Mouse (Mus musculus) forebrain, embryonic 14.5 days (tissue): Measurements from ENCODE around the gene Klk1b11. TPM values are rescaled to one million over a fixed set of nuclear protein-coding genes. Genes with fewer than 3 reads are reported as not detected.
"Not testable (repeated sequence)": the region's sequence is repeated elsewhere in the genome, so short reads cannot be mapped to it uniquely, and the experiment has no call there.

Experiments used
- ATAC-seq: fragments of 200-750 bp; cut with Nextera tagmentation; 2 replicates; pipeline ENCODE4 v1.8.0; 2017; ENCODE audit warnings: mild to moderate bottlenecking, moderate library complexity
- DNase-seq: peaks from one replicate; pipeline ENCODE4 v3.0.0-alpha.2; 2015; ENCODE audit warnings: low spot score
- H3K27ac ChIP-seq: fragments of 300-500 bp; sonication (generic); 2 replicates; pipeline ENCODE4 v1.5.1; 2014; ENCODE audit warnings: low read depth, mild to moderate bottlenecking, control low read depth, low read length, moderate library complexity
- H3K27me3 ChIP-seq: fragments of 300-500 bp; sonication (generic); replicated peaks from 2 replicates; pipeline ENCODE4 v1.6.1; 2014; ENCODE audit warnings: low read length, control low read depth, mixed read lengths; ENCODE audit not compliant: control insufficient read depth, insufficient read depth
- H3K36me3 ChIP-seq: fragments of 300-500 bp; sonication (generic); 2 replicates; pipeline ENCODE4 v1.6.1; 2014; ENCODE audit warnings: low read length, control low read depth; ENCODE audit not compliant: control insufficient read depth, insufficient read depth
- H3K4me1 ChIP-seq: fragments of 300-500 bp; sonication (generic); 2 replicates; pipeline ENCODE4 v1.6.1; 2014; ENCODE audit warnings: antibody characterized with exemption, low read length, control low read depth; ENCODE audit not compliant: control insufficient read depth, insufficient read depth
- H3K4me2 ChIP-seq: fragments of 300-500 bp; sonication (generic); 2 replicates; pipeline ENCODE4 v1.6.1; 2014; ENCODE audit warnings: mild to moderate bottlenecking, control low read depth, low read length
- H3K4me3 ChIP-seq: fragments of 300-500 bp; sonication (generic); 2 replicates; pipeline ENCODE4 v1.5.1; 2014; ENCODE audit warnings: low read depth, low read length, control low read depth
- H3K9ac ChIP-seq: fragments of 300-500 bp; sonication (generic); 2 replicates; pipeline ENCODE4 v1.6.1; 2014; ENCODE audit warnings: mild to moderate bottlenecking, low read length, control low read depth, moderate library complexity
- H3K9me3 ChIP-seq: fragments of 300-500 bp; sonication (generic); replicated peaks from 2 replicates; pipeline ENCODE4 v1.6.1; 2016; ENCODE audit warnings: low read length, control low read depth, mixed read lengths; ENCODE audit not compliant: control insufficient read depth
- WGBS: fragments of 180-500 bp; shearing (Covaris S2); extraction: QIAGEN DNeasy Blood & Tissue Kit; methylation state at CpG from one replicate; pipeline ENCODE4 v1.1.7; 2014; 5-methylcytosine and 5-hydroxymethylcytosine counted together
- polyA plus RNA-seq: library from polyadenylated mRNA; unstranded; fragments of >200 nt; fragmentation: Nextera tagmentation; extraction: Ambion mirVana; gene quantifications from 2 replicates; pipeline ENCODE4 v1.2.1, GENCODE M21; 2014

The Klk1b11 gene
- polyA plus RNA-seq, 1 experiment from 2014 or later, result not detected

DNA sequence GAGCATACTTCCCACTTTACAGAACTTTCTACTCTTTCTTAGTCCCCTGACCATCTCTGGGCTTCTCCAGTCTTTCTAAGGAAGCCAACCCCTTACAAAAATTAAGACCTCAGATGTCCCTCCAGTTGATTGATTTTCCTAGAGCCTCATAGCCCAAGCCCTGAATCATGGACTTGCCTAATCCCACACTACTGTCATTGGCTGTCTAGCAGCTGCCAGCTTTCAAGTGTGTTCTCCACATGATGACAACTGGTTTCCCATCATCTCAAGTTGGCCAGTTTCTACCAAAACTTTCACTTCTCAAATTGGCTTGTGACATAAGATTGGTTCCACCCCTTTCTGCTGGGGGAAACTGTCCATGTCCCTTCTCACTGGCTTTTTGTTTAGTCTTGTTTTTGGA lies 9.2 kb downstream of the Klk1b11 start:
- no peak overlapping the region for H3K4me2 ChIP-seq
- H3K9me3 ChIP-seq, result no peaks in the 10 kb centered on the region
- H3K9ac ChIP-seq, result no peak overlapping the region
- no peak overlapping the region for H3K27ac ChIP-seq
- H3K4me3 ChIP-seq, result no peak overlapping the region
- H3K36me3 ChIP-seq, result no peaks in the 10 kb centered on the region
- ATAC-seq (no peak), DNase-seq (no peak)
- no peaks in the 10 kb centered on the region for H3K27me3 ChIP-seq
- no peaks in the 10 kb centered on the region for H3K4me1 ChIP-seq

DNA sequence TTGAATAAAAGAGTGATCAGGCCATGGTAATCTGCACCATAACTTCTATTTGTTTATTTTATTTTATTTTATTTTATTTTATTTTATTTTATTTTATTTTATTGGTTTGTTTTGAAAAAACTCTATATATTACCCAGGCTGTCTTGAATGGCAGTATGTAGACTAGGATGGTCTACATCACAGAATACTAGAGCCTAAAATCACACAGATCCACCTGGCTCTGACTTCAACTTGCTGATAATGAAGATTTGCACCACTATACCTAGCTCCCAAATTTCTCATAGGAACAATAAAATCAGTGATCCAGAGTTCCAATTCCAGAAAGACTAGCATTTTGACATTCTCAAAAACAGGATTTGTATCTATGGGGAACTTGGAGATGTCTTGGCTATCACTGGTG lies 16.2 kb downstream of the Klk1b11 start, which contains the start of gene Klk1b26:
Gene Klk1b26 (plus strand): TSS at position 301 of the 400 bp plus-strand sequence.
- not testable (repeated sequence) for H3K4me1 ChIP-seq, H3K27ac ChIP-seq, DNase-seq, H3K9ac ChIP-seq, H3K4me3 ChIP-seq, H3K36me3 ChIP-seq, H3K27me3 ChIP-seq, H3K4me2 ChIP-seq, H3K9me3 ChIP-seq, ATAC-seq

DNA sequence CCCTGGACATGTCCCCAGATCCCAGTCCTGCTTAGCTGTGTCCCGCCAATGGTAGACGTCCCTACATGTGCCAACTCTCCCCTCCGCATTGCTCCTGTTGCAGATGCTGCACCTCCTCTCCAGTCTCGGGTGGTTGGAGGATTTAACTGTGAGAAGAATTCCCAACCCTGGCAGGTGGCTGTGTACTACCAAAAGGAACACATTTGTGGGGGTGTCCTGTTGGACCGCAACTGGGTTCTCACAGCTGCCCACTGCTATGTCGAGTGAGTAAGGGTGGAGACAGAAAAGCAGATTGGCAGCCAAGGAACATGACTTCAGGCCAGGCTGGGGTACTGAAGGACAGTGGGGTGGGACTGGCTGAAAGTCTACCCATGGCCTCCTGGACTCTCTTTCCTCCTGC lies 19.0 kb downstream of the Klk1b11 start:
- H3K27ac ChIP-seq, H3K27me3 ChIP-seq, DNase-seq, H3K36me3 ChIP-seq, H3K4me2 ChIP-seq, ATAC-seq, H3K9me3 ChIP-seq, H3K4me1 ChIP-seq, H3K4me3 ChIP-seq, H3K9ac ChIP-seq: not testable (repeated sequence)
- WGBS, result 80% methylated on average over 6 of the region's 6 CpGs

DNA sequence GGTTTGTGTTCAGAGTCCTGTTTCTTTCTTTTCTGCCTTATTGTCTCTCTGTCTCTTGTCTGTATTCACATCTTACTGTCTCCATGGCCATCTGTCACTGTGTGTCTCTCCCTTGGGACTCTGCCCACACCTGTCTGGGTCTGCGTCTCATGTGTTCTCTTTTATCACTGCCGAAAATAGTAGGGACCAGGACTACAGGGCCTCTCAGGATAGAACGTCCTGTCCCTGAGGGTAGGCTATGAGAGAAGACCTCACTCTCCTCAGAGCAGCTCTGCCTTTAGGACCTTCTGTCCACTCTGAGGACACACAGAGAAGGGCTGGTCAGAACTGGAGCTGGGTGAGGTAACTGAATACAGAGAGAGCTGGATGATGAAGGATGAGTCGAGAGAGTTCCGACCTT lies 19.4 kb downstream of the Klk1b11 start:
- ATAC-seq (no peak), DNase-seq (no peak)
- Histone ChIP-seq H3K27ac (no peak overlapping the region), H3K27me3 (no peaks in the 10 kb centered on the region), H3K4me1 (no peaks in the 10 kb centered on the region), H3K9me3 (no peaks in the 10 kb centered on the region), H3K36me3 (no peaks in the 10 kb centered on the region), H3K4me3 (no peak overlapping the region), H3K9ac (no peak overlapping the region), H3K4me2 (no peak overlapping the region)
- WGBS, result 85% methylated on average over 5 of the region's 5 CpGs

Other genes starting within 250 kb of the Klk1b11 start
- 0.19 TPM in 1 of 2 replicates, not detected in the other for gene Klk12, start 227.0 kb upstream of the Klk1b11 start, polyA plus RNA-seq
- gene Klk11, start 221.3 kb upstream of the Klk1b11 start, polyA plus RNA-seq, result not detected in 2 replicates
- 0.13 TPM in 1 of 2 replicates, not detected in the other for gene Klk10, start 214.8 kb upstream of the Klk1b11 start, polyA plus RNA-seq
- not detected in 2 replicates for gene Klk9, start 204.0 kb upstream of the Klk1b11 start, polyA plus RNA-seq
- 7.1 and 9.6 TPM in 2 replicates for gene Klk8, start 198.3 kb upstream of the Klk1b11 start, polyA plus RNA-seq
- gene Klk7, start 184.6 kb upstream of the Klk1b11 start, polyA plus RNA-seq, result not detected in 2 replicates
- not detected in 2 replicates for gene Klk6, start 171.4 kb upstream of the Klk1b11 start, polyA plus RNA-seq
- gene Klk5, start 153.9 kb upstream of the Klk1b11 start, polyA plus RNA-seq, result not detected in 2 replicates
- gene Klk4, start 114.7 kb upstream of the Klk1b11 start, polyA plus RNA-seq, result 0.69 and 0.86 TPM in 2 replicates
- gene Klk15, start 62.1 kb upstream of the Klk1b11 start, polyA plus RNA-seq, result not detected in 2 replicates
- not detected in 2 replicates for gene Klk1b8, start 45.2 kb upstream of the Klk1b11 start, polyA plus RNA-seq
- gene Klk1b1, start 29.1 kb upstream of the Klk1b11 start, polyA plus RNA-seq, result not detected in 2 replicates
- gene Klk1b9, start 19.8 kb upstream of the Klk1b11 start, polyA plus RNA-seq, result not detected in 2 replicates
- not detected in 2 replicates for gene Klk1b26, start 16.3 kb downstream of the Klk1b11 start, polyA plus RNA-seq
- not detected in 2 replicates for gene Klk1b27, start 56.4 kb downstream of the Klk1b11 start, polyA plus RNA-seq
- gene Klk1b21, start 106.5 kb downstream of the Klk1b11 start, polyA plus RNA-seq, result not detected in 2 replicates
- gene Klk1b22, start 116.8 kb downstream of the Klk1b11 start, polyA plus RNA-seq, result not detected in 2 replicates
- gene Klk1b16, start 140.9 kb downstream of the Klk1b11 start, polyA plus RNA-seq, result not detected in 2 replicates
- not detected in 2 replicates for gene Klk1b24, start 192.4 kb downstream of the Klk1b11 start, polyA plus RNA-seq
- not detected in 2 replicates for gene Klk1b3, start 202.3 kb downstream of the Klk1b11 start, polyA plus RNA-seq
- not detected in 2 replicates for gene Klk1b4, start 211.6 kb downstream of the Klk1b11 start, polyA plus RNA-seq
- not detected in 2 replicates for gene Klk1b5, start 220.1 kb downstream of the Klk1b11 start, polyA plus RNA-seq
- not detected in 2 replicates for gene Klk1, start 229.5 kb downstream of the Klk1b11 start, polyA plus RNA-seq
- gene Gm36864, start 240.3 kb downstream of the Klk1b11 start, polyA plus RNA-seq, result not detected in 2 replicates